Mouse (Mus musculus) cerebellum, adult 9-11 months (tissue): ENCODE results near the gene Erc2.

Experiments used
- DNase-seq: peaks from one replicate; pipeline ENCODE4 v3.0.0; 2022

The Erc2 gene

GRCm38 (mm10) chr14:28469696-28470095, 847.5 kb downstream of the Erc2 start:
- no peak for DNase-seq

- no peak for DNase-seq
Measured at GRCm38 (mm10) chr14:28470212-28470611, 848.0 kb downstream of the Erc2 start.

- no peak for DNase-seq
Measured at GRCm38 (mm10) chr14:28475012-28475411, 852.8 kb downstream of the Erc2 start.

- no peak for DNase-seq
Measured at GRCm38 (mm10) chr14:28475421-28475820, 853.2 kb downstream of the Erc2 start.

GRCm38 (mm10) chr14:28476746-28477145, 854.5 kb downstream of the Erc2 start:
- DNase-seq = no peak

- DNase-seq = no peak
Measured at GRCm38 (mm10) chr14:28480866-28481265, 858.6 kb downstream of the Erc2 start.

GRCm38 (mm10) chr14:28493806-28494205, 871.6 kb downstream of the Erc2 start:
- no peak for DNase-seq

GRCm38 (mm10) chr14:28494273-28494672, 872.0 kb downstream of the Erc2 start:
- no peak for DNase-seq

- DNase-seq = no peak
Measured at GRCm38 (mm10) chr14:28501216-28501878, 879.1 kb downstream of the Erc2 start.

GRCm38 (mm10) chr14:28503276-28503675, 881.0 kb downstream of the Erc2 start:
- no peak for DNase-seq

GRCm38 (mm10) chr14:28504101-28505050, 882.1 kb downstream of the Erc2 start, which contains the start of gene Wnt5a:
Gene Wnt5a (plus strand): TSS chr14:28504750.
- DNase-seq = no peak

- DNase-seq = no peak
Measured at GRCm38 (mm10) chr14:28505051-28505585, 882.9 kb downstream of the Erc2 start.

GRCm38 (mm10) chr14:28505586-28506375, 883.6 kb downstream of the Erc2 start:
- DNase-seq = no peak

- no peak for DNase-seq
Measured at GRCm38 (mm10) chr14:28506376-28506831, 884.2 kb downstream of the Erc2 start.

- no peak for DNase-seq
Measured at GRCm38 (mm10) chr14:28507011-28507410, 884.8 kb downstream of the Erc2 start.

- peak; percentile 41 for DNase-seq
Measured at GRCm38 (mm10) chr14:28507471-28507870, 885.2 kb downstream of the Erc2 start.

GRCm38 (mm10) chr14:28508288-28509258, 886.3 kb downstream of the Erc2 start:
- no peak for DNase-seq

- DNase-seq = no peak
Measured at GRCm38 (mm10) chr14:28509441-28510340, 887.5 kb downstream of the Erc2 start.

- no peak for DNase-seq
Measured at GRCm38 (mm10) chr14:28510341-28511028, 888.3 kb downstream of the Erc2 start.
